Mouse (Mus musculus): ENCODE measurements around the gene Gm6034. TPM values are rescaled to one million over a fixed set of nuclear protein-coding genes. Genes with fewer than 3 reads are reported as not detected.
"Not testable (repeated sequence)": the region's sequence is repeated elsewhere in the genome, so short reads cannot be mapped to it uniquely, and the experiment has no call there.

Gene Gm6034
- total RNA-seq, 2 experiments from 2014 or later: not detected

DNA sequence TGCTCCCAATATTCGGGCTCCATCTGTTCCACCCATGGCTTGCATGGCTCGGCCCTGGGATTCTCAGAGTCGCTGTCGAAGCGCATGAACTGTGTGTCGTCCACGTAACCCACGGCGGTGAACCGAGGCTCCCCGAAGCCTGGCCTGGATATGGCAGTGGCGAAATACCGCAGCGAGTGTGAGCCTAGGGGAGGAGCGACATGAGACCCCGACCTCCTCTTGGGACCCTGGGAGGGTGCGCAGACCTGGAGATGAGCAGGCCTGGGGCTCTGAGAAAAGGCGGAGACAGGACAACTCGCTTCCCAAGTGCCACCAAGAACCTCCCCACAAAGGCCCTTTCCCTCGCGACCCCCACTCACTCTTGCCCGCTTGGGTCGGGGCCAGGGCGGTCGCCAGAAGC lies 15.2 kb downstream of the Gm6034 start:
- intact Hi-C loops (cut with DNase I): not testable (repeated sequence)

GRCm38 (mm10) chr17:36058362-36058761 lies 15.6 kb downstream of the Gm6034 start, which contains the start of gene Gm11127:
Gene Gm11127 (minus strand): TSS chr17:36058371.
- intact Hi-C loops (cut with DNase I); DNase-seq (ENCODE audit: low spot score): not testable (repeated sequence)

More for the DNA sequence above, 15.2 kb downstream of the Gm6034 start:
- DNase-seq (ENCODE audit: low spot score): not testable (repeated sequence)

- intact Hi-C loops (cut with DNase I): loop anchor here (10.0 kb wide), 3 partner anchors 74 to 134 kb away; partner anchors contain the start of gene H2-T3
- peak; percentile 44 for DNase-seq (ENCODE audit: low spot score)
These were observed 18.1 kb downstream of the Gm6034 start for GRCm38 (mm10) chr17:36060829-36061228.

DNA sequence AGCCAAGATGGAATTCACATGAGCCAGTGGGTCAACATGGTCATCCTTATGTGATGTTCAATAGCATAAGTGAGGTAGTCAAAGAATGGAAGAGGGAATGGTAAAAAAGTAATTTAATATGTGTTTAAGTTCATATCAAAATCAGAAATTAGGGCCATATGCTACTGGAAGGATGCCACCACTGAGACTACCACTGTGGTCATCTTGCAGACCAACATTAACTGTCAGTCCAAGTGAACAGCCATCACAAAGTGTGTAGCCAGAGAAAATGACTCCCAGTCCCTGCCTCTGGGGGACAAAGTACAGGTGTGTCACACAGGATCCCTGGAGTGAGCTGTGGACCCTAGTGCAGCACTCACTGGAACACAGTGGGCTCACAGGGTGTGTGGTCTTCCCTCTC lies 39.1 kb downstream of the Gm6034 start:
- intact Hi-C loops (cut with DNase I); DNase-seq (ENCODE audit: low spot score): not testable (repeated sequence)

- DNase-seq (ENCODE audit: low spot score); intact Hi-C loops (cut with DNase I): not testable (repeated sequence)
These were observed 39.9 kb downstream of the Gm6034 start for GRCm38 (mm10) chr17:36082519-36083232.

- intact Hi-C loops (cut with DNase I): no loop called here
- no peak for DNase-seq (ENCODE audit: low spot score)
These were observed 40.6 kb downstream of the Gm6034 start for GRCm38 (mm10) chr17:36083266-36083869.

- no peak for DNase-seq (ENCODE audit: low spot score)
- intact Hi-C loops (cut with DNase I): no loop called here
These were observed 41.2 kb downstream of the Gm6034 start for GRCm38 (mm10) chr17:36083870-36084451.

GRCm38 (mm10) chr17:36085976-36086375 lies 43.2 kb downstream of the Gm6034 start:
- DNase-seq (ENCODE audit: low spot score); intact Hi-C loops (cut with DNase I): not testable (repeated sequence)

DNA sequence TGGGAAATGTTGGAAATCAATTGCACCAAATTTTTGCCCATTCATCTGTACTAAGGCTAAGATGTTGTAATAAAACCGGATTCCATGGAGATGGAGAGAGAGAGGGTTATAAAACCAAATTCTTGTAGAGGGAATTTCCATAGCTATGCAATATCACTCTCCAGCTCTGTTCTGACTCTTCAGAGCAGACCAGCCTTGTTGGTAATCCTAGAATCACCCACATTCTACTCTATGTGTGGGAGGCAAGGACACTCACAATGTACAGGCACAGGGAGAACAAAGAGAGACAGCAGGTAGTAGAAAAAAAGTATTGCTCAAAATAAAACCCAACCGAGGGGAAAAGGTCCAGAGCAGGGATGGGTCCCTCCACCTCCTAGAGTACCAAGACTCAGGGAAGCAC lies 49.2 kb downstream of the Gm6034 start:
- DNase-seq (ENCODE audit: low spot score); intact Hi-C loops (cut with DNase I): not testable (repeated sequence)

DNA sequence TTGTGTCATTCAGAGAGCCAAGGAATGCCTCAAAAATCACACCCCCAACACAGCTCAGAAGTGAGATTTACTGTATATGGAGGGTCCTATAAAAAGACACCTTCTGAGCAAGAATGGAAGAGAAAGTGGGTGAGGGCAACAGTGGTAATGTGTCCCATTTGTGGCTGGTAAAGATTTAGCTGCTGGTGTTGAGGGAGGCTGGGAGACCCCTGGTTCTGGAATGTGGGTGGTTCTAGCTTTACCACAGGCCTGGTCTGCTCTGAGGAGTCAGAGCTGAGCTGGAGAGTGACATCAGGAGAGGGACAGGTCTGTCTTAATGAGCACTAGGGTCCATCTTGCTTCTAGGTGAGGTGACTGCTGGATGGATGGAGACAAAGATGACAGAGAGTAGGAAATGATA lies 49.8 kb downstream of the Gm6034 start:
- DNase-seq (ENCODE audit: low spot score); intact Hi-C loops (cut with DNase I): not testable (repeated sequence)

DNA sequence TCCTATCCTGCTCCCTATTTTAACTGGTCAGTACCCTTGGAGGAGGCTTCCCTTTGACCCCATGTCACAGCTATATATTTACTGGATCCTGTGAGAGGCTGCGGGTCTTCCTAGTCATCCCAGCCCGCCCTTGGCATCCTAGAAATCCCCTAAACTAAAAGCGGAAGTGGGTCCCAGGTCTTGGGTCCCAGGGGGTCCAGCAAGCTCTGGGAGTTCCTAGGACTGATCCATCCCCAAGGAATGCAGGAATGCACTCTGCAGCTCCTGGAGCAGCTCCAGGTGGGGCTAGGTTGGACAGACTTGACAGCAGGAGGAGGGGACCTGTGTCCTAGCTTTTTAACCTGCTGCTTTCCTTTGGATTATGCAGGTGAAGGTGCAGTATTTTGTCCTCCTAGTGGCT lies 51.2 kb downstream of the Gm6034 start:
- DNase-seq (ENCODE audit: low spot score): no peak
- intact Hi-C loops (cut with DNase I): no loop called here

- intact Hi-C loops (cut with DNase I); DNase-seq (ENCODE audit: low spot score): not testable (repeated sequence)
These were observed 56.8 kb downstream of the Gm6034 start for GRCm38 (mm10) chr17:36099603-36100002.

GRCm38 (mm10) chr17:36102091-36102490 lies 59.3 kb downstream of the Gm6034 start:
- DNase-seq (ENCODE audit: low spot score); intact Hi-C loops (cut with DNase I): not testable (repeated sequence)

Other genes starting within 250 kb of the Gm6034 start
- gene Ier3, start 221.3 kb upstream of the Gm6034 start, total RNA-seq (2021): 10 to 100 TPM; 21.7 to 39.7 TPM
- 100 to 1,000 TPM; 125 to 141 TPM for gene Flot1, start 219.7 kb upstream of the Gm6034 start, total RNA-seq (2021)
- gene Tubb5, start 204.7 kb upstream of the Gm6034 start, total RNA-seq (2021): 100 to 1,000 TPM; 102 to 103 TPM
- 10 to 100 TPM; 11.8 to 14.6 TPM for gene Mdc1, start 201.4 kb upstream of the Gm6034 start, total RNA-seq (2021)
- gene Nrm, start 181.6 kb upstream of the Gm6034 start, total RNA-seq (2021): 1 to 10 TPM; 2.3 to 2.8 TPM
- 10 to 100 TPM; 11.9 to 16.6 TPM for gene Ppp1r18, start 177.4 kb upstream of the Gm6034 start, total RNA-seq (2021)
- 10 to 100 TPM; 19.2 to 20.1 TPM for gene Dhx16, start 163.1 kb upstream of the Gm6034 start, total RNA-seq (2021)
- 100 to 1,000 TPM; 112 to 116 TPM for gene 2310061I04Rik, start 145.5 kb upstream of the Gm6034 start, total RNA-seq (2021)
- 1 to 10 TPM; 7.7 TPM for gene Atat1, start 132.9 kb upstream of the Gm6034 start, total RNA-seq (2021)
- gene Mrps18b, start 126.6 kb upstream of the Gm6034 start, total RNA-seq (2021): 10 to 100 TPM; 51.7 to 55.3 TPM
- 10 to 100 TPM; 30.4 to 34.5 TPM for gene Ppp1r10, start 126.5 kb upstream of the Gm6034 start, total RNA-seq (2021)
- 10 to 100 TPM; 64.2 to 66.6 TPM for gene Abcf1, start 73.2 kb upstream of the Gm6034 start, total RNA-seq (2021)
- gene Gnl1, start 63.1 kb upstream of the Gm6034 start, total RNA-seq (2021): 10 to 100 TPM; 26.4 to 26.6 TPM
- gene Prr3, start 62.7 kb upstream of the Gm6034 start, total RNA-seq (2021): 1 to 10 TPM; 3.8 to 4.4 TPM
- 1 to 10 TPM; 7.4 to 7.5 TPM for gene H2-T24, start 22.4 kb upstream of the Gm6034 start, total RNA-seq (2021)
- 10 to 100 TPM; 20.2 to 25.6 TPM for gene H2-T23, start 10.1 kb upstream of the Gm6034 start, total RNA-seq (2021)
- gene H2-T22, start 214 bp upstream of the Gm6034 start, total RNA-seq (2021): 1 to 10 TPM; 7.4 to 7.8 TPM
- gene Gm11127, start 15.4 kb downstream of the Gm6034 start, total RNA-seq (2021): 1 to 10 TPM; 2.6 to 2.9 TPM
- not detected for gene Gm19684, start 78.7 kb downstream of the Gm6034 start, total RNA-seq (2021)
- gene Gm7030, start 86.5 kb downstream of the Gm6034 start, total RNA-seq (2021): not detected
- not detected for gene Gm8909, start 125.6 kb downstream of the Gm6034 start, total RNA-seq (2021)
- gene H2-T3, start 147.3 kb downstream of the Gm6034 start, total RNA-seq (2021): not detected
- gene Rpp21, start 215.1 kb downstream of the Gm6034 start, total RNA-seq (2021): 10 to 100 TPM; 35.9 to 36.8 TPM
- 1 to 10 TPM; 5.7 to 7.0 TPM for gene Trim39, start 229.3 kb downstream of the Gm6034 start, total RNA-seq (2021)
- not detected for gene H2-M10.2, start 243.5 kb downstream of the Gm6034 start, total RNA-seq (2021)

Measured in heart, postnatal 25 days (tissue).